Mouse (Mus musculus): ENCODE measurements at regions not wholly inside any gene's neighbourhood (a gene's known extent, or its start where the extent isn't known, plus 50 kb on each side); places are given as distances from the start of the nearest gene placed in this dataset.

- no peak overlapping the region for H3K4me2 ChIP-seq (ENCODE audit: low read depth, low read length)
- no peaks in the 10 kb centered on the region for H3K4me1 ChIP-seq (ENCODE audit: control insufficient read depth, low read depth, low read length)
- H3K27me3 ChIP-seq (ENCODE audit: control insufficient read depth, insufficient read depth, low read depth, low read length): no peaks in the 10 kb centered on the region
- 75% methylated on average over 1 of the region's 1 CpGs for WGBS (ENCODE audit: insufficient replicate concordance)
- no peak overlapping the region for H3K4me3 ChIP-seq (ENCODE audit: low read depth, low read length)
- H3K36me3 ChIP-seq (ENCODE audit: control insufficient read depth, insufficient read depth): no peaks in the 10 kb centered on the region
- ATAC-seq (ENCODE audit: low read depth): no peak
- H3K27ac ChIP-seq (ENCODE audit: low read length): no peak overlapping the region
- H3K9me3 ChIP-seq (replicated peaks; ENCODE audit: control insufficient read depth, low read length): no peaks in the 10 kb centered on the region
- no peak overlapping the region for H3K9ac ChIP-seq (ENCODE audit: low read depth, low read length)
These were observed 158.4 kb upstream of the Rpl34 start for GRCm38 (mm10) chr3:130888587-130888986.

DNA sequence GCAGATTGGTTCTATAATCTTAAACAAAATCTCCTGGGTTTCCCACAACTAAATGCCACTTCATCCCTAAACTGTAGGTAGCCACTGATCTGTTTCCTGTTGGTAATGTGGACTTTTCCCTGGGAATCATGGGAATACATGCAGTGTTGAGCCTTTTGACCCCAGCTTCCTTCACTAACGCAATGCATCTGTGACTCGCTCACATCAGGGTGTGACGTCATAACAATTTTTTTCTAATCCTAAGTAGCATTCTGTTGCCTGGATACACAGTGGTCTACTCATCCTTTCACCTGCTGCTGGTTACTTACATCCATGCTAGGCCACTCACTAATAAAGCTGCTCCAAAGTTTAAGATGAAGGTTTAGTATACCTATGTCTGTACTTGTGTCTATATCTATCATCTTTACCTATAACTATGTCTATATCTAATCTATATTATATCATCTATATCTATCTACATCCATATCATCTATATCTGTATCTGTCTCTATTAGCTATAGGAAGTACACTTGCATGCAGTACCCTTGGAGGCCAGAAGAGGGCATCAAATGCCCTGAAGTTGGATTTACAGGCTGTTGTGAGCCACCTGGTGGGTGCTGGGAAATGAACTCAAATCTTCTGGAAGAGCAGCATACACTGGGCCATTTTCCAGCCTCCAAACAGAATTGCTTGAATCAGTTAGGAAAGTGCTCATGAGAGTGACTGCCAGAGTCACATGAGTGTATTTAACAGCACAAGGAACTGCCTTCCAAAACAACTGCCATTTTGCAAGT is 157.5 kb upstream of the Rpl34 start:
- 63% methylated on average over 3 of the region's 3 CpGs for WGBS (ENCODE audit: insufficient replicate concordance)
- no peaks in the 10 kb centered on the region for H3K27me3 ChIP-seq (ENCODE audit: control insufficient read depth, insufficient read depth, low read depth, low read length)
- H3K36me3 ChIP-seq (ENCODE audit: control insufficient read depth, insufficient read depth): no peaks in the 10 kb centered on the region
- no peak overlapping the region for H3K9ac ChIP-seq (ENCODE audit: low read depth, low read length)
- ATAC-seq (ENCODE audit: low read depth): no peak
- no peak overlapping the region for H3K4me3 ChIP-seq (ENCODE audit: low read depth, low read length)
- H3K4me2 ChIP-seq (ENCODE audit: low read depth, low read length): no peak overlapping the region
- no peak overlapping the region for H3K27ac ChIP-seq (ENCODE audit: low read length)
- H3K9me3 ChIP-seq (replicated peaks; ENCODE audit: control insufficient read depth, low read length): no peaks in the 10 kb centered on the region
- no peaks in the 10 kb centered on the region for H3K4me1 ChIP-seq (ENCODE audit: control insufficient read depth, low read depth, low read length)

GRCm38 (mm10) chr3:130885974-130886373 is 155.8 kb upstream of the Rpl34 start:
- Histone ChIP-seq H3K4me1 (ENCODE audit: control insufficient read depth, low read depth, low read length) (no peaks in the 10 kb centered on the region), H3K27ac (ENCODE audit: low read length) (no peak overlapping the region), H3K4me3 (ENCODE audit: low read depth, low read length) (no peak overlapping the region), H3K36me3 (ENCODE audit: control insufficient read depth, insufficient read depth) (no peaks in the 10 kb centered on the region), H3K27me3 (ENCODE audit: control insufficient read depth, insufficient read depth, low read depth, low read length) (no peaks in the 10 kb centered on the region), H3K9me3 (replicated peaks; ENCODE audit: control insufficient read depth, low read length) (no peaks in the 10 kb centered on the region), H3K4me2 (ENCODE audit: low read depth, low read length) (no peak overlapping the region), H3K9ac (ENCODE audit: low read depth, low read length) (no peak overlapping the region)
- no peak for ATAC-seq (ENCODE audit: low read depth)
- 40% methylated on average over 6 of the region's 6 CpGs for WGBS (ENCODE audit: insufficient replicate concordance)

- H3K4me3 ChIP-seq (ENCODE audit: low read depth, low read length): no peak overlapping the region
- H3K9ac ChIP-seq (ENCODE audit: low read depth, low read length): no peak overlapping the region
These were observed 154.2 kb upstream of the Rpl34 start for GRCm38 (mm10) chr3:130884393-130884792.

GRCm38 (mm10) chr3:130883928-130884327 is 153.7 kb upstream of the Rpl34 start:
- H3K27ac ChIP-seq (ENCODE audit: low read length): no peak overlapping the region
- H3K4me3 ChIP-seq (ENCODE audit: low read depth, low read length): no peak overlapping the region
- no peak for ATAC-seq (ENCODE audit: low read depth)
- 31% methylated on average over 4 of the region's 4 CpGs for WGBS (ENCODE audit: insufficient replicate concordance)
- no peak overlapping the region for H3K9ac ChIP-seq (ENCODE audit: low read depth, low read length)
- no peak overlapping the region for H3K4me2 ChIP-seq (ENCODE audit: low read depth, low read length)
- no peaks in the 10 kb centered on the region for H3K36me3 ChIP-seq (ENCODE audit: control insufficient read depth, insufficient read depth)
- H3K9me3 ChIP-seq (replicated peaks; ENCODE audit: control insufficient read depth, low read length): no peaks in the 10 kb centered on the region
- no peaks in the 10 kb centered on the region for H3K27me3 ChIP-seq (ENCODE audit: control insufficient read depth, insufficient read depth, low read depth, low read length)
- no peaks in the 10 kb centered on the region for H3K4me1 ChIP-seq (ENCODE audit: control insufficient read depth, low read depth, low read length)

More at GRCm38 (mm10) chr3:130884393-130884792, 154.2 kb upstream of the Rpl34 start:
- H3K27me3 ChIP-seq (ENCODE audit: control insufficient read depth, insufficient read depth, low read depth, low read length): no peaks in the 10 kb centered on the region
- H3K4me2 ChIP-seq (ENCODE audit: low read depth, low read length): no peak overlapping the region
- H3K4me1 ChIP-seq (ENCODE audit: control insufficient read depth, low read depth, low read length): no peaks in the 10 kb centered on the region
- H3K36me3 ChIP-seq (ENCODE audit: control insufficient read depth, insufficient read depth): no peaks in the 10 kb centered on the region
- H3K9me3 ChIP-seq (replicated peaks; ENCODE audit: control insufficient read depth, low read length): no peaks in the 10 kb centered on the region
- ATAC-seq (ENCODE audit: low read depth): no peak
- H3K27ac ChIP-seq (ENCODE audit: low read length): no peak overlapping the region
- WGBS (ENCODE audit: insufficient replicate concordance): 74% methylated on average over 9 of the region's 9 CpGs

DNA sequence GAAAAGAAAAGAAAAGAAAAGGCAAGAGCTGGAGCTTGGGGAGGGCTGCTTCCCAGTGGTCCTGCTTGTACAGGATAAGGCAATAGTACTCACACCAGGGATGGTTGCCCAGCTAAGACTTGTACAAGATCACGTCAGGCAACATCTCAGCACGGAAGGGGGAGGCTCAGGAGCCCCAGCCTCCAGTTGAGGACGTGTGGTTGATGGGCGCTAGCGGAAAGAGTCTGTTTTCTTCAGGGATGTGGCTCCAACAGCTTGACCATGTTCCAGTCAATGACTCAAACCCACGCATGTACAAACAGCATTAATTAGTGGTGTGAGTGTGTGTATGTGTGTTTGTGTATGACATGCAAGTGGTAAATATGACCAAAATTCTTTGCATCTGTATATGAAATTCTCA is 153.1 kb upstream of the Rpl34 start:
- no peak overlapping the region for H3K27ac ChIP-seq (ENCODE audit: low read length)
- no peaks in the 10 kb centered on the region for H3K27me3 ChIP-seq (ENCODE audit: control insufficient read depth, insufficient read depth, low read depth, low read length)
- ATAC-seq (ENCODE audit: low read depth): no peak
- 61% methylated on average over 6 of the region's 6 CpGs for WGBS (ENCODE audit: insufficient replicate concordance)
- H3K36me3 ChIP-seq (ENCODE audit: control insufficient read depth, insufficient read depth): no peaks in the 10 kb centered on the region
- H3K4me1 ChIP-seq (ENCODE audit: control insufficient read depth, low read depth, low read length): no peaks in the 10 kb centered on the region
- no peak overlapping the region for H3K4me3 ChIP-seq (ENCODE audit: low read depth, low read length)
- H3K9me3 ChIP-seq (replicated peaks; ENCODE audit: control insufficient read depth, low read length): no peaks in the 10 kb centered on the region
- no peak overlapping the region for H3K4me2 ChIP-seq (ENCODE audit: low read depth, low read length)
- no peak overlapping the region for H3K9ac ChIP-seq (ENCODE audit: low read depth, low read length)

DNA sequence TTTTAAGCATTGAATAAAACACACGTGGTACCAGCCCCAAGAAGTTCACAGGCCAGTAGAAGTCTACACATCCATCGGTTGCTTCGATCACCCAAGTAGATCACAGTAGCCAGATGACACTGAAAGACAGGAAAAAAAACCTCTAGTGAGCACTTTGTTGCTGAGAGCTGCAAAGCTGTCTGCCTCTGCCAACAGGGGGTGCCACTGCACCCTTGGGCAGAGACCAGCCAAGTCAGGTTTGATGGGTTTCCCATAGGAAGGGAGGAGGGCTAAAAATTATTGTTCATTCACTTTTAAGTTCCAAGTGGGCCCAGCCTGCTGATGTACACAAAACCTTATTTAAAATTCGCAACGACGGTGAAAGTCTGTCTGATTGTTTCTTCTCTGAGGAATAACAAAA is 150.3 kb upstream of the Rpl34 start:
- Histone ChIP-seq H3K9ac (ENCODE audit: low read depth, low read length) (no peak overlapping the region), H3K4me1 (ENCODE audit: control insufficient read depth, low read depth, low read length) (no peaks in the 10 kb centered on the region), H3K4me3 (ENCODE audit: low read depth, low read length) (no peak overlapping the region), H3K27ac (ENCODE audit: low read length) (no peak overlapping the region), H3K36me3 (ENCODE audit: control insufficient read depth, insufficient read depth) (no peaks in the 10 kb centered on the region), H3K4me2 (ENCODE audit: low read depth, low read length) (no peak overlapping the region), H3K27me3 (ENCODE audit: control insufficient read depth, insufficient read depth, low read depth, low read length) (no peaks in the 10 kb centered on the region), H3K9me3 (replicated peaks; ENCODE audit: control insufficient read depth, low read length) (no peaks in the 10 kb centered on the region)
- ATAC-seq (ENCODE audit: low read depth): no peak
- WGBS (ENCODE audit: insufficient replicate concordance): 72% methylated on average over 6 of the region's 6 CpGs

GRCm38 (mm10) chr3:130879463-130879862 is 149.3 kb upstream of the Rpl34 start:
- no peak overlapping the region for H3K9ac ChIP-seq (ENCODE audit: low read depth, low read length)
- H3K4me1 ChIP-seq (ENCODE audit: control insufficient read depth, low read depth, low read length): no peaks in the 10 kb centered on the region
- no peaks in the 10 kb centered on the region for H3K36me3 ChIP-seq (ENCODE audit: control insufficient read depth, insufficient read depth)
- no peak overlapping the region for H3K4me3 ChIP-seq (ENCODE audit: low read depth, low read length)
- no peaks in the 10 kb centered on the region for H3K9me3 ChIP-seq (replicated peaks; ENCODE audit: control insufficient read depth, low read length)
- no peaks in the 10 kb centered on the region for H3K27me3 ChIP-seq (ENCODE audit: control insufficient read depth, insufficient read depth, low read depth, low read length)
- H3K4me2 ChIP-seq (ENCODE audit: low read depth, low read length): no peak overlapping the region
- WGBS (ENCODE audit: insufficient replicate concordance): 26% methylated on average over 8 of the region's 8 CpGs
- no peak overlapping the region for H3K27ac ChIP-seq (ENCODE audit: low read length)
- ATAC-seq (ENCODE audit: low read depth): no peak

GRCm38 (mm10) chr3:130878834-130879233 is 148.6 kb upstream of the Rpl34 start:
- H3K36me3 ChIP-seq (ENCODE audit: control insufficient read depth, insufficient read depth): no peaks in the 10 kb centered on the region
- no peak for ATAC-seq (ENCODE audit: low read depth)
- no peaks in the 10 kb centered on the region for H3K4me1 ChIP-seq (ENCODE audit: control insufficient read depth, low read depth, low read length)
- H3K4me2 ChIP-seq (ENCODE audit: low read depth, low read length): no peak overlapping the region
- H3K27ac ChIP-seq (ENCODE audit: low read length): no peak overlapping the region
- 49% methylated on average over 7 of the region's 7 CpGs for WGBS (ENCODE audit: insufficient replicate concordance)
- no peaks in the 10 kb centered on the region for H3K27me3 ChIP-seq (ENCODE audit: control insufficient read depth, insufficient read depth, low read depth, low read length)
- no peak overlapping the region for H3K4me3 ChIP-seq (ENCODE audit: low read depth, low read length)
- no peaks in the 10 kb centered on the region for H3K9me3 ChIP-seq (replicated peaks; ENCODE audit: control insufficient read depth, low read length)
- no peak overlapping the region for H3K9ac ChIP-seq (ENCODE audit: low read depth, low read length)

Measured in liver, embryonic 16.5 days (tissue).